Mouse (Mus musculus): ENCODE results near the gene Fibin. TPM values are rescaled to one million over a fixed set of nuclear protein-coding genes. Genes with fewer than 3 reads are reported as not detected.

The Fibin gene
- total RNA-seq, 1 experiment from 2014 or later, result not detected

- ATAC-seq (replicated peaks; ENCODE audit: insufficient number of reproducible peaks, low FRiP score, low TSS enrichment, poor library complexity, severe bottlenecking), result no peak
Observed at GRCm38 (mm10) chr2:110316116-110316883, 46.7 kb downstream of the Fibin start.

DNA sequence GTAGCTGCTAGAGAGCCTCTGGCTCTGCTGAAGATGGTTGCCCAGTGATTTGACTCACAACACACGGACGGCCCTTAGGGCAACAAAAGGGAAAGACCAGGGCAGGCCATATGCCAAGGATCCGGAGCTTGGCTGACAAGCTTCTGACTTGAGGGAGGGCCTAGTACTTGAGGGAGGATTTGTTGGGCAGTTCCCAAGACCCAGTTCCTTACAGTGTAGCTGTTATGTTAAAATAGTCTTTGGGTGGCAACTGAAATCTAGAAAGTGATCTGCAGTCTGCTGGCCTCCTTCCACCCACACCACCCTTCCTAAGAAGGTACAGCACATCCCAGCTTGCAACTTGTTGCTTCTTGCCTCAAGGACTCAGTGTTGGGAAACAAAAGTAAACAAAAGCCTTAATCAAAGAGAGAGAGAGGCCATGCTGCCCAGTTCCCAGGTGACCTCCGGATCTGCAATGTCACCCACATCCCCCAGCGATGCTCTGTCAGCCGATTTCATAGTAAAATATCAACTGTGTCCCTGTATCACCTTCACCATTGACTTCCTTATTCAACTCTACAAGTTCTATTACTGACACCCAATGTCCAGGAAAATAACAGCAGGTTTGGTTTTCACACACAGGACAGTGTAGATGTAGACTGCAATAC lies 48.4 kb downstream of the Fibin start, which contains the start of gene Bbox1:
Gene Bbox1 (minus strand): TSS at position 52 of the 647 bp plus-strand sequence.
- ATAC-seq (replicated peaks; ENCODE audit: insufficient number of reproducible peaks, low FRiP score, low TSS enrichment, poor library complexity, severe bottlenecking), result no peak

GRCm38 (mm10) chr2:110314074-110314473 lies 48.9 kb downstream of the Fibin start:
- ATAC-seq (replicated peaks; ENCODE audit: insufficient number of reproducible peaks, low FRiP score, low TSS enrichment, poor library complexity, severe bottlenecking), result no peak

GRCm38 (mm10) chr2:110313305-110313824 lies 49.6 kb downstream of the Fibin start:
- ATAC-seq (replicated peaks; ENCODE audit: insufficient number of reproducible peaks, low FRiP score, low TSS enrichment, poor library complexity, severe bottlenecking), result no peak

Other genes with a start within 250 kb of the Fibin start
- gene Bbox1, start 48.6 kb downstream of the Fibin start, total RNA-seq (2017), result not detected in 3 replicates
- gene Slc5a12, start 234.1 kb upstream of the Fibin start, total RNA-seq (2017), result not detected in 3 replicates

Measured in monocyte, adult 5-6 weeks (primary cell).